Mouse (Mus musculus) gastrocnemius, adult 8-10 months (tissue): ENCODE measurements at regions not wholly inside any gene's neighbourhood (a gene's known extent, or its start where the extent isn't known, plus 50 kb on each side); places are given as distances from the start of the nearest gene placed in this dataset.

ENCODE experiments used
- DNase-seq, 2 experiments: peaks; one replicate each; pipeline ENCODE4 v3.0.0; 2022; ENCODE audit warnings: low spot score in 2 of 2

DNA sequence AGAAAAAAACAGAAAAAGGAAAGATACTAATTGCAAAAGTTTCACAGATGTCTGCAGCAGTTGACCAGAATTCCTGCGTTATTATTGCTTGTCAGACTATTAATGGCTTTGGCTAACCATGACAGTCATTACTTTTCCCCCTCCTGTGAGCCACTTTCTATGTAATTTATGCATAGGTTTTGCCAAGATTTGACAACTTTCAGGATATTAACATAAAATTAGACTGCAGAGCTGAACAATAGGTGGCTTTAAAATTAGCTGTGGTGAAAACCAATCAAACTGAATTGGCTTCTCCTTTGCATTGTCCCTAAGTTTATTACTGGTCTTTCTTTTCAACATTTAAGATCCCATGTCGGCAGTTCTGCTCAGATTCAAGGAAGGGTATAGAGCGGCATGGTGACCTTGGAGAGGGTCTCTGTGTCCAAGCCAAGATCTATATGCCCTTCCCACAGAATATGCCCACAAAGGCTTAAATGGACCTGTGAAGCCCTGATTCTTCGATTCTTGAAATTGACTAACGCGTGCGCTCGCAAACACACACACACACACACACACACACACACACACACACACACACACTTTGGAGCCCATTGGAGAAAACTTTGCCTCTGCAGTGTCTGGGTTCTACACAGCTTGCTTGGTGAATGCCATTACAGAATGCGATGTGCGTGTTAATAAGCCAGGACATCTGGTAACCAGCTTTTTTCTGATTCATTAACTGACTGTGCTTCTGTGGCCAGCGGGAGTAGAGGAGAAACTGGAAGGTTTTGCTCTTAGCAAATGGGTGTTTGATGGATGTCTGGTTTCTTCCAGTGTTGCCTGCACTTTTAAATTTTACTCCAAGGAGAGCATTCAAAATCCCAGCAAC is 69.8 kb upstream of the Itga4 start:
- DNase-seq: no peak

- DNase-seq: no peak
Observed at GRCm38 (mm10) chr2:79186878-79187277, 68.3 kb upstream of the Itga4 start.

DNA sequence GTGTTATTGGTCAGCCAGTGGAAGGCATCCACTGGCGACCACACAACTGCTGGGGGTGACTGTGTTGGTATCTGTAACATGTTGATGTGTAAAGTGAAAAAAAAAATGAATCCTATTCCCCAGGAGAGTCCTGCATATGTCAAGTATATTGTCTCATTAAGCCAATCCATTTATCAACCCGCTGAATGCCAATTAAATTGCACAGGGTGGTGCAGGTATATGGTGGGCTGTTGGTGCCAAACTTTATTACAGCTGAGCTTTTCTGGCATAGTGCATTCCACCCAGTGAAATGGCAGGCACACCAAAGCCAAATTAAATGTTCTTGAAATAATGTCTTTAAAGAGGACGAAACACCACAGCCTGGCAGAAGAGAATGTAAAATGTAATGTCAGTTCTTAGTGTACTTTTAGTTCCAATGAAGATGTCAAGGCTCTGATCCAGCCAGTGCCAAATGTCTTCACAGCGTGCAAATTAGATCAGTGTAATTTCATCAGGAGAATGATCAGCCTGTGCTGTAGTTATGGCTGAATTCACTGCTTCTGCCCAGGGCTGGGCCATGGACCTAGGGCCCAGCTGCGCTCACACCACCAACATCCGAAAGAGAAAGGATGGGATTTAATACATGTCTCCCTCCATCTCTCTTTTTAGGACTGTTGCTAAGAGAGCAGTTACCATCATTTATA is 66.6 kb upstream of the Itga4 start:
- DNase-seq: no peak

DNA sequence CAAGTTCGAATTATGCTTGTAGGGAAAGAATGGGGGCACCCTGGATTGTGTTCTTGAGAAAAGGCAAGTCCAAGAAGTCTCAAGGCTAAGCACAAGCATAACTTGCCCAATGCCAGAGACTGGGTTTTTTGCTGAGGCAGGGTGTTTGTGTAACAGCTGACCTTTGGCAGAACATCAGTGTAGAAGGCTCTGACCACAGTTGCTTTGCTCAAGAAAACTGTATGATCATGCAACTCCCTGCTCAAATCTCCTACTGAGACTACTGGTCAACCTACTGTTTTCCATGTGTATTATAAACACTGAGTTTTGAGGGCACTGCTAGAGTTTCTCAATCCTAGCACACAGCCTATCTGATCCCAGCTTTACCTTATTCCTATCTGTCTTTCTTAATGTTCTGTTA is 61.4 kb upstream of the Itga4 start:
- no peak for DNase-seq

DNA sequence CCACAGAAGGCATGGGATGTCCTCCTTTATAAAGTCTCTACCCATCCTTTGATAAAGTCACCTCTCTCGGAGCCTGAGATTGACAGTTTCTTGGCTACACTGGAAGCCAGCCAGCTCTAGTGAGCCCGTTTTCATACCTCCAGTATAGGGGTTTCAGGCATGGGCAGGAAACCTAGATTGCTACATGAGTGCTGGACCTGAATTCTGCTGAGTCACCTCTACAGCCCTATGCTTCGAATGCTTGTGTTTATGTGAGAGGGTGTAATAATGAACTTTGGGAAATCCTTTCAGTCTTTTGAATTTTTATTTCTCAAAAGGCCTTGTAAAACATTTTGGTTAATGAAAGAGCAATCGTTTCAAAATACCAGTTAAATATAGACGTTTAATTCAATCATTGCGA is 53.5 kb upstream of the Itga4 start:
- DNase-seq: no peak
